Mouse (Mus musculus): ENCODE measurements at regions not wholly inside any gene's neighbourhood (a gene's known extent, or its start where the extent isn't known, plus 50 kb on each side); places are given as distances from the start of the nearest gene placed in this dataset.
"Not testable (repeated sequence)": the region's sequence is repeated elsewhere in the genome, so short reads cannot be mapped to it uniquely, and the experiment has no call there.

- not testable (repeated sequence) for H3K4me2 ChIP-seq (ENCODE audit: low read length); H3K4me3 ChIP-seq (replicated peaks; ENCODE audit: low read depth, low read length); H3K27ac ChIP-seq; ATAC-seq (replicated peaks; ENCODE audit: low FRiP score, low read depth); H3K9ac ChIP-seq (ENCODE audit: low read depth, low read length); H3K27me3 ChIP-seq (ENCODE audit: insufficient read depth, low read length); H3K4me1 ChIP-seq (replicated peaks; ENCODE audit: insufficient read depth, low read length); H3K36me3 ChIP-seq (ENCODE audit: insufficient read depth, low read length); H3K9me3 ChIP-seq (replicated peaks; ENCODE audit: low read length); DNase-seq (ENCODE audit: low spot score)
- 64% methylated on average over 3 of the region's 3 CpGs for WGBS
Observed at GRCm38 (mm10) chr5:10550115-10550514, 303.8 kb upstream of the Gm5152 start.

- no peaks in the 10 kb centered on the region for H3K27me3 ChIP-seq (ENCODE audit: insufficient read depth, low read length)
- H3K36me3 ChIP-seq (ENCODE audit: insufficient read depth, low read length), result no peaks in the 10 kb centered on the region
- H3K4me1 ChIP-seq (replicated peaks; ENCODE audit: insufficient read depth, low read length), result no peaks in the 10 kb centered on the region
- WGBS, result 53% methylated on average over 5 of the region's 5 CpGs
- no peak for TF ChIP-seq CTCF (IDR thresholded peaks at IDR 0.05; ENCODE audit: low read depth)
- no peak overlapping the region for H3K4me3 ChIP-seq (replicated peaks; ENCODE audit: low read depth, low read length)
- H3K4me2 ChIP-seq (ENCODE audit: low read length), result no peak overlapping the region
- H3K27ac ChIP-seq, result no peak overlapping the region
- H3K9ac ChIP-seq (ENCODE audit: low read depth, low read length), result no peak overlapping the region
- ATAC-seq (replicated peaks; ENCODE audit: low FRiP score, low read depth) (no peak), DNase-seq (ENCODE audit: low spot score) (no peak)
- H3K9me3 ChIP-seq (replicated peaks; ENCODE audit: low read length), result no peaks in the 10 kb centered on the region
Observed at GRCm38 (mm10) chr5:10562321-10562720, 316.0 kb upstream of the Gm5152 start.

GRCm38 (mm10) chr5:10592392-10592791 is 346.1 kb upstream of the Gm5152 start:
- Histone ChIP-seq H3K9ac (ENCODE audit: low read depth, low read length) (no peak overlapping the region), H3K36me3 (ENCODE audit: insufficient read depth, low read length) (no peaks in the 10 kb centered on the region), H3K4me2 (ENCODE audit: low read length) (no peak overlapping the region), H3K4me3 (replicated peaks; ENCODE audit: low read depth, low read length) (no peak overlapping the region), H3K9me3 (replicated peaks; ENCODE audit: low read length) (no peaks in the 10 kb centered on the region), H3K4me1 (replicated peaks; ENCODE audit: insufficient read depth, low read length) (no peaks in the 10 kb centered on the region), H3K27ac (no peak overlapping the region), H3K27me3 (ENCODE audit: insufficient read depth, low read length) (no peaks in the 10 kb centered on the region)
- WGBS, result 45% methylated on average over 1 of the region's 1 CpGs
- DNase-seq (ENCODE audit: low spot score) (no peak), ATAC-seq (replicated peaks; ENCODE audit: low FRiP score, low read depth) (no peak)
- no peak for TF ChIP-seq CTCF (IDR thresholded peaks at IDR 0.05; ENCODE audit: low read depth)

GRCm38 (mm10) chr5:10600774-10601173 is 346.8 kb upstream of the Gm8871 start:
- Histone ChIP-seq H3K36me3 (ENCODE audit: insufficient read depth, low read length) (no peaks in the 10 kb centered on the region), H3K9ac (ENCODE audit: low read depth, low read length) (no peak overlapping the region), H3K4me2 (ENCODE audit: low read length) (no peak overlapping the region), H3K4me3 (replicated peaks; ENCODE audit: low read depth, low read length) (no peak overlapping the region), H3K9me3 (replicated peaks; ENCODE audit: low read length) (no peaks in the 10 kb centered on the region), H3K4me1 (replicated peaks; ENCODE audit: insufficient read depth, low read length) (no peaks in the 10 kb centered on the region), H3K27me3 (ENCODE audit: insufficient read depth, low read length) (no peaks in the 10 kb centered on the region), H3K27ac (no peak overlapping the region)
- TF ChIP-seq CTCF (IDR thresholded peaks at IDR 0.05; ENCODE audit: low read depth), result no peak
- WGBS, result 88% methylated on average over 5 of the region's 5 CpGs
- DNase-seq (ENCODE audit: low spot score) (no peak), ATAC-seq (replicated peaks; ENCODE audit: low FRiP score, low read depth) (no peak)

DNA sequence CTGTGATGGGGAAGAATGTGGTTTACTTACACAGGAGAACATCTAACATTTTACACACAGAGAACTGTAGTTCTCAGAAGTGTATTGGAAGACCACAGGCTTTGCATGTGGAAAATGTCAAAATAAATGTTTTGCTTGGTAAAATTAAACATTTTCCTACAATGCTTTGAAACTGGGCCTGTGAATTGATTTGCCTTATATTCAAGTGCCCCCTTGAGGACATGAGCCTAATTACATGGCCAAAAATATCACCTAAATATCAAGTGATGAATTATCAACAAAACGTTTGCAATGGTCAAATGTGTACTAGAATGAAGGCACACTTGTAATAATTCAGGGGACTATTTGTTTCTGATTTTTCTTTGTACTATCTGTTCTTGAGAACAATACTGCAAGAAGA is 314.4 kb upstream of the Gm8871 start:
- Histone ChIP-seq H3K36me3 (ENCODE audit: insufficient read depth, low read length) (no peaks in the 10 kb centered on the region), H3K4me2 (ENCODE audit: low read length) (no peak overlapping the region), H3K4me1 (replicated peaks; ENCODE audit: insufficient read depth, low read length) (no peaks in the 10 kb centered on the region), H3K4me3 (replicated peaks; ENCODE audit: low read depth, low read length) (no peak overlapping the region), H3K9me3 (replicated peaks; ENCODE audit: low read length) (no peaks in the 10 kb centered on the region), H3K9ac (ENCODE audit: low read depth, low read length) (no peak overlapping the region), H3K27ac (no peak overlapping the region), H3K27me3 (ENCODE audit: insufficient read depth, low read length) (no peaks in the 10 kb centered on the region)
- ATAC-seq (replicated peaks; ENCODE audit: low FRiP score, low read depth) (no peak), DNase-seq (ENCODE audit: low spot score) (peak; percentile 38)
- TF ChIP-seq CTCF (IDR thresholded peaks at IDR 0.05; ENCODE audit: low read depth), result peak; percentile 69
- WGBS, result 32% methylated on average over 1 of the region's 1 CpGs

DNA sequence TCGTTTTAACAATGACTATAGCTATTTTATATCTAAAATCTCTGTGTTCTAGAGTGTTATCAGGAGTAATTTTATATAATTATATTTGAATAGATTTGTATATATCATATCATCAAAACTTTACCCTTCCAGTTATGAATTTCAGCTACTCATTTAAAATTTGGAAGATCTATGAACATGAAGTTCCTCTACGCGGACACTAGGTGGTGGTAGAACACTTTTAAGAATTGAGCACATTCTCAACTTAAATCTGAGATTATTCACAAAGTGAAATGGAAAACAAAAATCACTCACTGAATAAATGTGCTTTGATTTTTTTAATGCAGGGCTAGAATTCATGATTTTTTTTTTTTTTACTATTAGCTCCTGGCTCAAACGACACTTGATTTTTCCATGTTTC is 299.5 kb upstream of the Gm8871 start:
- H3K27me3 ChIP-seq (ENCODE audit: insufficient read depth, low read length), result no peaks in the 10 kb centered on the region
- H3K36me3 ChIP-seq (ENCODE audit: insufficient read depth, low read length), result no peaks in the 10 kb centered on the region
- peak; percentile 76 for TF ChIP-seq CTCF (IDR thresholded peaks at IDR 0.05; ENCODE audit: low read depth)
- DNase-seq (ENCODE audit: low spot score) (peak; percentile 65), ATAC-seq (replicated peaks; ENCODE audit: low FRiP score, low read depth) (no peak)
- H3K4me2 ChIP-seq (ENCODE audit: low read length), result no peak overlapping the region
- 32% methylated on average over 4 of the region's 4 CpGs for WGBS
- no peak overlapping the region for H3K27ac ChIP-seq
- H3K9ac ChIP-seq (ENCODE audit: low read depth, low read length), result no peak overlapping the region
- H3K4me1 ChIP-seq (replicated peaks; ENCODE audit: insufficient read depth, low read length), result no peaks in the 10 kb centered on the region
- no peak overlapping the region for H3K4me3 ChIP-seq (replicated peaks; ENCODE audit: low read depth, low read length)
- H3K9me3 ChIP-seq (replicated peaks; ENCODE audit: low read length), result no peaks in the 10 kb centered on the region

- no peak for TF ChIP-seq CTCF (IDR thresholded peaks at IDR 0.05; ENCODE audit: low read depth)
- no peaks in the 10 kb centered on the region for H3K27me3 ChIP-seq (ENCODE audit: insufficient read depth, low read length)
- H3K9ac ChIP-seq (ENCODE audit: low read depth, low read length), result no peak overlapping the region
- no peaks in the 10 kb centered on the region for H3K36me3 ChIP-seq (ENCODE audit: insufficient read depth, low read length)
- H3K9me3 ChIP-seq (replicated peaks; ENCODE audit: low read length), result no peaks in the 10 kb centered on the region
- H3K4me2 ChIP-seq (ENCODE audit: low read length), result no peak overlapping the region
- no peak overlapping the region for H3K4me3 ChIP-seq (replicated peaks; ENCODE audit: low read depth, low read length)
- DNase-seq (ENCODE audit: low spot score), result no peak
- no peaks in the 10 kb centered on the region for H3K4me1 ChIP-seq (replicated peaks; ENCODE audit: insufficient read depth, low read length)
- ATAC-seq (replicated peaks; ENCODE audit: low FRiP score, low read depth), result no peak
- no peak overlapping the region for H3K27ac ChIP-seq
- 67% methylated on average over 4 of the region's 4 CpGs for WGBS
Observed at GRCm38 (mm10) chr5:10663301-10663700, 284.3 kb upstream of the Gm8871 start.

Measured in kidney, postnatal 0 days (tissue).